Mouse (Mus musculus): ENCODE results near the gene Tex47. TPM values are rescaled to one million over a fixed set of nuclear protein-coding genes. Genes with fewer than 3 reads are reported as not detected.
A peak's percentile ranks its signal among the peaks of the same experiment; 100 is the strongest.

Gene Tex47
- not detected in 2 replicates for polyA plus RNA-seq (2011; ENCODE audit: insufficient read length, low read depth, missing spikeins)

DNA sequence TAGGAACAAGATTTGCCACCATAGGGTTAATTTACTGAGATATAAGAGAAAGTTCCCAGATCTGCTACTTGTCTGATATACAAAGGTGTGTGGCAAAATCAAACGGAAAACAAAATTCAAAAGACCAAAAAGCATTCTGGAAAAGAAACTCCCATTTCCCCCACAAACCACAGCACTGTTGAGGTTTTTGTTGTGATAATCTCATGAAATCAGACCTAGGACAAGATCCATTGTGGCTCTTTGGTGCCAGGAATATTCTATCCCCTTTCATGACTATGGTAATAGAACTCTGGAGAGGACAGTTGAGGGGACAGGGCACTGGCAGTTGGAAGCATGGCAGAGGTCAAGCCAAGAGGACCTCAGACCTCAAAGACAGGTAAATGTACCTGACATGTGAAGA is at the start of gene Tex47:
Gene Tex47, plus strand, starts transcription at position 301 of the 400 bp plus-strand sequence.
- Histone ChIP-seq H3K27ac (ENCODE audit: insufficient read depth, low read length) (no peak within 1 kb of the TSS), H3K4me1 (ENCODE audit: control insufficient read depth, insufficient read depth, low read length) (no peaks in the 10 kb centered on the region), H3K4me3 (ENCODE audit: insufficient read depth, low read length) (no peak within 1 kb of the TSS)
- TF ChIP-seq POLR2A (IDR thresholded peaks at IDR 0.05; ENCODE audit: low read depth, low read length) (no peak), CTCF (IDR thresholded peaks at IDR 0.05; ENCODE audit: borderline replicate concordance, insufficient read depth, low read length) (no peak)

DNA sequence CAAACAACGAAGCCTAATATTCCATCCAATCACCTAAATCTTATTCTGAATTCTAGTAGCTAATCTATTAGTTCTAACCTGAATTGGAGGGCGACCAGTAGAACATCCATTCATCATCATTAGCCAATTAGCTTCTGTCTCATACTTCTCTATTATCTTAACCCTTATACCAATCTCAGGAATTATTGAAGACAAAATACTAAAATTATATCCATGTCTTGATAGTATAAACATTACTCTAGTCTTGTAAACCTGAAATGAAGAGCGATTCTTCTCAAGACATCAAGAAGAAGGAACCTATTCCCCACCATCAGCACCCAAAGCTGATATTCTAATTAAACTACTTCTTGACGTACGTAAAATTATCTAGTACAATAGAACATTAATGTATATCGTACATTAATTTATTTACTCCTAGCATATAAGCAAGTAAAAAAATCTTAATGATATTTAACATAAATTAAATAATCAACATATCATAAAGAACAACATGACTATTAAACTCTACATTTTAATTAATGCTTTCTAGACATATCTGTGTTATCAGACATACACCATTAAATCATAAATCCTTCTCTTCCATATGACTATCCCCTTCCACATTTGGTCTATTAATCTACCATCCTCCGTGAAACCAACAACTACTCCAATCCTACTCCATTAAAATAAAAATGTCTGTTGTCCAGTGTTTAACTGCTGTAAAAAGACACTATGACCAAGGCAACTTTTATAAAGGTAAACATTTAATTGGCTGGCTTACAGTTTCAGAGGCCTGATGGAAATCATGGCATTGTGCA is 27.1 kb upstream of the Tex47 start:
- Histone ChIP-seq H3K27ac (ENCODE audit: insufficient read depth, low read length) (no peak overlapping the region), H3K4me3 (ENCODE audit: insufficient read depth, low read length) (no peak overlapping the region), H3K4me1 (ENCODE audit: control insufficient read depth, insufficient read depth, low read length) (no peaks in the 10 kb centered on the region)
- no peak for TF ChIP-seq POLR2A (IDR thresholded peaks at IDR 0.05; ENCODE audit: low read depth, low read length)
- no peak for TF ChIP-seq CTCF (IDR thresholded peaks at IDR 0.05; ENCODE audit: borderline replicate concordance, insufficient read depth, low read length)

DNA sequence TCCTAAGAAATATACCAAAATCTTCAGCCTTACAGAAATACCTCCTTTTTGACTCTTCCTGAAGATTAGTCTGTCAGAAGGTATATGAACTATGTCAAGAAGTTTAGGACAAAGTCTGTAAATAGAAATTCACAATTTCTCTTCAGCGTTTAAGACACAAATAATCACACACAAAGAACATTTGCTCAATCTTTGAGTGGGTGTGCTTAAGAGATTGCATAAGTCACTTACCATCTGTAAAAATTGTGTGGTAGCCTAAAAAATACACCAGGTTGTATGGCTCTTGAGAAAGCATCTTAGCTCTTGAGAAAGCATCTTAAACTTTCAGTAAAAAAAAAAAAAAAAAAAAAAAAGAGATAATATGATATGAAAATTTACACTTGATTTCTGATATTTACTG is 19.6 kb upstream of the Tex47 start:
- Histone ChIP-seq H3K4me1 (ENCODE audit: control insufficient read depth, insufficient read depth, low read length) (no peaks in the 10 kb centered on the region), H3K27ac (ENCODE audit: insufficient read depth, low read length) (no peak overlapping the region), H3K4me3 (ENCODE audit: insufficient read depth, low read length) (no peak overlapping the region)
- TF ChIP-seq POLR2A (IDR thresholded peaks at IDR 0.05; ENCODE audit: low read depth, low read length) (no peak), CTCF (IDR thresholded peaks at IDR 0.05; ENCODE audit: borderline replicate concordance, insufficient read depth, low read length) (no peak)

DNA sequence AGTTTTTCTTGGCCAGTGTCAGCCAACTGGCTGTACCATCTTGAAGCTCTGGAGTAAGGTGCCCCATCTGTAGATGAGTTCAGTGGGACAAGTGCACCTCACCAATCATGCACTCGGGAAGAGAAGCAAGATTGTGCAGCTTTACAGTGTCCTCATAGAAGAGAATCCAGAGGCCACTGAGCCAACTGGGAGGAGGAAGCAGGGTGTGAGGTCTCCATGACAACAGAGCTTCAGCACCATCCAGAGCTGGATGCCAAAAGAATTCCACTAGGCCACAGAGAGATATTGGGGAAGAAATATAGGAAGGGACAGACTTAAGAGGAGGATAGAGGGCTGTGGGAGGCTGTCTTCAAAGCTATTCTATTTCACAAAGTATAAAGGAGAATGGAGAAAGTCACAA is 950 bp upstream of the Tex47 start:
- Histone ChIP-seq H3K4me1 (ENCODE audit: control insufficient read depth, insufficient read depth, low read length) (no peaks in the 10 kb centered on the region), H3K27ac (ENCODE audit: insufficient read depth, low read length) (no peak overlapping the region), H3K4me3 (ENCODE audit: insufficient read depth, low read length) (no peak overlapping the region)
- TF ChIP-seq CTCF (IDR thresholded peaks at IDR 0.05; ENCODE audit: borderline replicate concordance, insufficient read depth, low read length) (no peak), POLR2A (IDR thresholded peaks at IDR 0.05; ENCODE audit: low read depth, low read length) (no peak)

DNA sequence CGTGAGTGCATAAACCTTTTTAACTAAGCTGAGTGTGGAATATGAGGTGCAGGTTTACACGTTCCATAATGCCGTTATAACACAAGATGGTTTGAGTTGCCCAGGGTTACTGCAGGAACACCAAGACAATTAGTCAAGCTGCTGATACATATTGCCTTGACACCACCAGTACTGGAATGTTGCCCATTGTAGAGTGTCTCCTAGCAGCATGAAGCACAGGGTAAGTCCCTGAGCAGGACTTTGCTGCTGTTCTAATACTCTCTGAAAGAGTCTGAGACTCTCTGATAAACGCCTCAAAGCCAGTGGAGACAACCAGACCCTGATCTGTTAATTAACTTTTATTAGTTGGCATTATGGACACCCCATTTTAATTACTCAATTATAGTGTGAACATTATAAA is 21.7 kb downstream of the Tex47 start:
- Histone ChIP-seq H3K4me3 (ENCODE audit: insufficient read depth, low read length) (no peak overlapping the region), H3K27ac (ENCODE audit: insufficient read depth, low read length) (no peak overlapping the region), H3K4me1 (ENCODE audit: control insufficient read depth, insufficient read depth, low read length) (no peaks in the 10 kb centered on the region)
- TF ChIP-seq POLR2A (IDR thresholded peaks at IDR 0.05; ENCODE audit: low read depth, low read length) (no peak), CTCF (IDR thresholded peaks at IDR 0.05; ENCODE audit: borderline replicate concordance, insufficient read depth, low read length) (no peak)

DNA sequence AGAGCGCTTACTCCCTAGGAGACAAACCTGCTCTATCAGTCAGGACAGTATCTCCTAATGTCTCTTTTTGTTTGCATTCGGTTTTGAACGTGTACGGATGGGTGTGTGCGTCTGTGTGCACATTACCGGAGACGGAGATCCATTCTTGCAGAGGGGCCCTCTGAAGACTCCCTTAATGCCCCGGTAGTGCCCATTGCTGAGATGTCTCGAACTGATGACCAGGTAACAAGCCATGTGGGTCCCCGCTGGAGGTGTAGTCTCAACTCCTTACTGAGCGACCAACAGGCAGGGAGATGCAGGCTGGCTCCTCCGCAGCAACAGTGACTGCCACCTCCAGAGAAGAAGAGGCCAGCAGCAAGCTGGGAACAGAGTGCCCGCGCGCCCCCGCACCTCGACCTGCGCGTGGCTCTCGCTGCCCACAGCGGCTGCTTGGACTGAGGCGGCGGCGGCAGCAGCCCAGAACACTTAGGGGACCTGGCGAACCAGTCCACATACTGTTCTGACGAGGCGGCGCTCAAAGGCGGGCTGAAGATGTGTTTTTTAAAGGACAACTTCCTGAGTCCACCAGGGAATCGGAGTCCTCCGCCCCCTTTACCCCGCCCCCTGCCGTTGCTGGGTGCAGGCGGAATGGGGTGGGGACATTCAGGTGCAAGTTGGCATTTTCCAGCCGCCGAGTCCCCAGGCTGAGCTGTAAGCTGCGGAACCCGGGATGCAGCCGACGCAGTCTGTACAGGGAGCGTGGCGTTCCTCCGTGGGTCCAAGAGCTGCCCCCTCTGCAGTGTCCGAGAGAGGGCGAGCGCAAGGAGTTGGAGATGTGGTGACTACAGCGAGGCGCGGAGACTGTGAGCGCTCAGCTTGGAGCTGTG is 40.5 kb downstream of the Tex47 start, which contains the start of gene Zfp804b:
Gene Zfp804b, minus strand, starts transcription at position 612 of the 866 bp plus-strand sequence.
- no peak within 1 kb of the TSS for H3K27ac ChIP-seq (ENCODE audit: insufficient read depth, low read length)
- TF ChIP-seq POLR2A (IDR thresholded peaks at IDR 0.05; ENCODE audit: low read depth, low read length) (no peak), CTCF (IDR thresholded peaks at IDR 0.05; ENCODE audit: borderline replicate concordance, insufficient read depth, low read length) (peak; percentile 23; the same call in 1 of the 2 replicates)
- no peaks in the 10 kb centered on the region for H3K4me1 ChIP-seq (ENCODE audit: control insufficient read depth, insufficient read depth, low read length)
- H3K4me3 ChIP-seq (ENCODE audit: insufficient read depth, low read length) = peak within 1 kb of the TSS; percentile 18

DNA sequence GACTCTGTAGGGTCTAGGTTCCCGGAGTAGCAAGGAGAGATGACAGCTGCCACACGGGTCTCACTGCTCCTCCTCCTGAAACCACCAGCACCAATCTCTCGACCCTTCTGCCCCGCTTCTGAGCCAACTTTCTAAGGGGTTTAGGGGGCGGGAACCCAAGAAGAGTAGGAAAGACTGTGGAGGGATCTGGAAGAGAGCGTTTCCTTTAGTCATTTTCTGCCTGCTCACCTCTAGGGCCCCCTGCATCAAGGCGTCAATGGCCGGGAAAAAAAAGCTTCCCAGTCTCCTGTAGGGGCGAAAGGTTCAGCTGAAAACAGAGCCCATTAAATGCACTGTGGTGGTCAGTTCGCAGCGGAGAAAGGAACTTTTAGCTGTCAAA is 41.1 kb downstream of the Tex47 start:
- no peak overlapping the region for H3K27ac ChIP-seq (ENCODE audit: insufficient read depth, low read length)
- no peaks in the 10 kb centered on the region for H3K4me1 ChIP-seq (ENCODE audit: control insufficient read depth, insufficient read depth, low read length)
- no peak for TF ChIP-seq POLR2A (IDR thresholded peaks at IDR 0.05; ENCODE audit: low read depth, low read length)
- no peak for TF ChIP-seq CTCF (IDR thresholded peaks at IDR 0.05; ENCODE audit: borderline replicate concordance, insufficient read depth, low read length)
- H3K4me3 ChIP-seq (ENCODE audit: insufficient read depth, low read length) = peak overlapping the region; percentile 18

Other genes with a start within 250 kb of the Tex47 start
- gene Zfp804b, start 40.6 kb downstream of the Tex47 start, polyA plus RNA-seq (2011; ENCODE audit: insufficient read length, low read depth, missing spikeins) = not detected in 2 replicates